Mouse (Mus musculus) thymus, postnatal 0 days (tissue): ENCODE measurements around the gene S1pr4. TPM values are rescaled to one million over a fixed set of nuclear protein-coding genes. Genes with fewer than 3 reads are reported as not detected.

Experiments used
- DNase-seq: peaks from one replicate; pipeline ENCODE4 v3.0.0-alpha.2; 2015; ENCODE audit warnings: low spot score
- polyA plus RNA-seq: library from polyadenylated mRNA; unstranded; fragments of >200 nt; fragmentation: Nextera tagmentation; extraction: Ambion mirVana; gene quantifications from 2 replicates; pipeline ENCODE4 v1.2.1, GENCODE M21; 2015

S1pr4 gene
- polyA plus RNA-seq = 22.2 and 25.6 TPM in 2 replicates

GRCm38 (mm10) chr10:81500032-81500431 is at the start of gene S1pr4:
TSS of gene S1pr4 (minus strand) at chr10:81500132.
- DNase-seq = no peak

- DNase-seq = no peak
These were observed 49.0 kb upstream of the S1pr4 start for GRCm38 (mm10) chr10:81548944-81549343.

GRCm38 (mm10) chr10:81546788-81547571 is 47.0 kb upstream of the S1pr4 start:
- DNase-seq = no peak

GRCm38 (mm10) chr10:81546332-81546731 is 46.4 kb upstream of the S1pr4 start:
- DNase-seq = no peak

- DNase-seq = peak; percentile 100
These were observed 45.3 kb upstream of the S1pr4 start, which contains the start of gene Gna11 for GRCm38 (mm10) chr10:81545161-81545747. TSS of gene Gna11 (minus strand) at chr10:81545190.

- DNase-seq = no peak
These were observed 44.6 kb upstream of the S1pr4 start for GRCm38 (mm10) chr10:81544296-81545160.

- DNase-seq = no peak
These were observed 43.7 kb upstream of the S1pr4 start for GRCm38 (mm10) chr10:81543633-81544032.

- DNase-seq = no peak
These were observed 43.0 kb upstream of the S1pr4 start for GRCm38 (mm10) chr10:81542727-81543460.

- no peak for DNase-seq
These were observed 41.9 kb upstream of the S1pr4 start for GRCm38 (mm10) chr10:81541803-81542202.

- no peak for DNase-seq
These were observed 41.4 kb upstream of the S1pr4 start for GRCm38 (mm10) chr10:81541363-81541762.

- peak; percentile 69 for DNase-seq
These were observed 38.6 kb upstream of the S1pr4 start for GRCm38 (mm10) chr10:81538321-81539048.

- DNase-seq = peak; percentile 40
These were observed 37.5 kb upstream of the S1pr4 start for GRCm38 (mm10) chr10:81537429-81537828.

- peak; percentile 26 for DNase-seq
These were observed 36.8 kb upstream of the S1pr4 start for GRCm38 (mm10) chr10:81536734-81537133.

- no peak for DNase-seq
These were observed 34.9 kb upstream of the S1pr4 start for GRCm38 (mm10) chr10:81534826-81535225.

- DNase-seq = peak; percentile 85
These were observed 26.8 kb upstream of the S1pr4 start for GRCm38 (mm10) chr10:81526779-81527178.

GRCm38 (mm10) chr10:81525017-81525694 is 25.2 kb upstream of the S1pr4 start:
- no peak for DNase-seq

- no peak for DNase-seq
These were observed 24.2 kb upstream of the S1pr4 start, which contains the start of gene Gna15 for GRCm38 (mm10) chr10:81524051-81524605. TSS of gene Gna15 (minus strand) at chr10:81524225.

- DNase-seq = no peak
These were observed 23.6 kb upstream of the S1pr4 start for GRCm38 (mm10) chr10:81523570-81523969.

- no peak for DNase-seq
These were observed 23.2 kb upstream of the S1pr4 start for GRCm38 (mm10) chr10:81523142-81523541.
